Mouse (Mus musculus): Measurements from ENCODE around the gene 4930415O20Rik. TPM values are rescaled to one million over a fixed set of nuclear protein-coding genes. Genes with fewer than 3 reads are reported as not detected.

Gene 4930415O20Rik
- polyA plus RNA-seq, 2 experiments: not detected

DNA sequence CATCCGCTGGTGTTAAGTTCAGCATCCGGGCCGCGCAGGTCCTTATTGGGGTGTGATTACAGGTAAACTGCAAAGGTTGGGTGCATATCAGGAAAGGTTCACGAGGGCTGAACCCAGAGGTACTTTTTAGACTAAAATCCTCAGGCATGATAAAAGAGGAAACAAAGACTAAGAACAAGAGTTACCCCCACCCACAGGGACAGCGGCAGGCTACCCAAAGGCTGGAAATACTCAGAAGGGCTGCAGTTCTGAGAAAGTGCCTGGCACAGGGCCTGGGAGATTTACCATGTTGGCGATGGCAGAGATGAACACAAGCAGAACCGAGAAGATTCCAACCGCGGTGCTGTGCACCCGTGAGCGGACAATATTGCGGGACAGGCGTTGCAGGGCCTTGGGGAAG is 25.8 kb downstream of the 4930415O20Rik start:
- H3K9me3 ChIP-seq (ENCODE audit: control insufficient read depth, low read length): no peaks in the 10 kb centered on the region
- no peak overlapping the region for H3K9ac ChIP-seq (replicated peaks)
- ATAC-seq (ENCODE audit: insufficient read depth): no peak
- H3K27me3 ChIP-seq (ENCODE audit: control insufficient read depth, insufficient read depth, low read length): no peaks in the 10 kb centered on the region
- no peak overlapping the region for H3K4me3 ChIP-seq (ENCODE audit: insufficient read depth in 1 of 2, low read depth in 2 of 2, low read length in 2 of 2)
- WGBS (ENCODE audit: insufficient replicate concordance): 88% methylated on average over 14 of the region's 14 CpGs
- H3K36me3 ChIP-seq (replicated peaks; ENCODE audit: control insufficient read depth, insufficient read depth, low read depth): peaks cover 80% of the 10 kb centered on the region
- no peak for DNase-seq (ENCODE audit: low read depth in 3 of 3, low spot score in 3 of 3)
- H3K27ac ChIP-seq: no peak overlapping the region
- no peak for TF ChIP-seq CTCF (IDR thresholded peaks at IDR 0.05; ENCODE audit: low read depth)
- no peak for TF ChIP-seq EP300 (IDR thresholded peaks at IDR 0.05; ENCODE audit: low read depth)
- H3K4me2 ChIP-seq (ENCODE audit: low read depth): no peak overlapping the region
- H3K4me1 ChIP-seq (replicated peaks; ENCODE audit: control insufficient read depth in 2 of 2, insufficient read depth in 2 of 2, low read length in 1 of 2): peaks cover 6% of the 10 kb centered on the region in 2 experiments

DNA sequence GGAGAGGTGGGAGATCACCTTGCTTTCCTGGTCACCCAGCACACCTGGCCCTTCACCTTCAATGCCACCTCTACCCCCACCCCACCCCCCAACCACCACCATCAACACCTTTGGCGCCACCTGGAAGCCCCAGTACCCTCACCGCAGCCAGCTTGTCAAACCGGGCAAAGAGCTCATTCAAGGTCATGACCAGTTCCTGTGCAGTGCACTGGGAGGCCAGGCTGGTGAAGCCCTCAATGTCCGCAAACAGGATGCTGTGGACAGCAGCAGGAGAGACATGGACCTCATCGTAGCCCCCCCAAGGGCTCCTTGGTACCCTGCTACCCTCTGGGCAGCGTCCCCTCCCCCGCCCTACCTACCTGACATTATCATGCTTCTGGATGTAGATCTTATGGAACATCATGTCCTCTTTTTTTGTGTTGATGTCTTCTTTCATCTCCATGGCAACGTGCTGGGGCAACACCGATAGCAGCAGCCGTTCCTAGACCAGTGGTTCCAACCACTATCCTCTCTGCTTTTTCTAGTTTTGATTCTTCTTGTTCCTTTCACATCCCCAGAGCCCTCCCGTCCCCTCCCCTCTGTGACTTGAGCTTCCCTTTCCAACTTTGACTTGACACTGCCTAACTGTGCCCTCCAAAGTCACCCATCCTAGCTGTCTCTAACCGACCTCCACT is 29.4 kb downstream of the 4930415O20Rik start:
- Histone ChIP-seq H3K9ac (replicated peaks) (no peak overlapping the region), H3K9me3 (ENCODE audit: control insufficient read depth, low read length) (no peaks in the 10 kb centered on the region), H3K36me3 (replicated peaks; ENCODE audit: control insufficient read depth, insufficient read depth, low read depth) (peaks cover 59% of the 10 kb centered on the region), H3K27ac (no peak overlapping the region), H3K4me2 (ENCODE audit: low read depth) (no peak overlapping the region), H3K4me3 (ENCODE audit: insufficient read depth in 1 of 2, low read depth in 2 of 2, low read length in 2 of 2) (no peak overlapping the region), H3K27me3 (ENCODE audit: control insufficient read depth, insufficient read depth, low read length) (no peaks in the 10 kb centered on the region), H3K4me1 (replicated peaks; ENCODE audit: control insufficient read depth in 2 of 2, insufficient read depth in 2 of 2, low read length in 1 of 2) (peaks cover 27 to 36% of the 10 kb centered on the region in 2 experiments)
- ATAC-seq (ENCODE audit: insufficient read depth) (no peak), DNase-seq (ENCODE audit: low read depth in 3 of 3, low spot score in 3 of 3) (no peak)
- TF ChIP-seq EP300 (IDR thresholded peaks at IDR 0.05; ENCODE audit: low read depth) (no peak), CTCF (IDR thresholded peaks at IDR 0.05; ENCODE audit: low read depth) (no peak)
- 82% methylated on average over 12 of the region's 12 CpGs for WGBS (ENCODE audit: insufficient replicate concordance)

DNA sequence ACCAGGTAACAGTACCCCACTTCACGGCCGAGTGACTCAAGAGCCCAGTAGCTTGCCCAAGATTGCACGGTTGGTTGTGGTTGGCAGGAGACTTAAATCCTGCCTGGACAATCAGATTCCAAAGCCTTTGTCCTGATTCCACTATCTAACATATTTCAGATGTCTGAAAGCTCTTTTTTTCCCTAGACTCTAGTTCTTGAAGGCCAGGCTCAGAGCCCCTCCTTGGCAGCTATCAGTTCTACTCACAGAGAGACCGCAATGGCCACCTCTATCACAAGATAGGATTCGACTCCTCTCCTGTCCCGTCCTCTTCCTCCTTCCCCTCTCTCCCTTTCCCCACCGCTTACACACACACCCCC is 31.0 kb downstream of the 4930415O20Rik start:
- 32% methylated on average over 7 of the region's 7 CpGs for WGBS (ENCODE audit: insufficient replicate concordance)
- DNase-seq (ENCODE audit: low read depth in 3 of 3, low spot score in 3 of 3) (no peak), ATAC-seq (ENCODE audit: insufficient read depth) (peak; percentile 40)
- H3K9me3 ChIP-seq (ENCODE audit: control insufficient read depth, low read length): no peaks in the 10 kb centered on the region
- H3K4me3 ChIP-seq (ENCODE audit: insufficient read depth in 1 of 2, low read depth in 2 of 2, low read length in 2 of 2): peak overlapping the region; percentile 60 to 68
- H3K27me3 ChIP-seq (ENCODE audit: control insufficient read depth, insufficient read depth, low read length): no peaks in the 10 kb centered on the region
- H3K4me1 ChIP-seq (replicated peaks; ENCODE audit: control insufficient read depth in 2 of 2, insufficient read depth in 2 of 2, low read length in 1 of 2): peaks cover 39 to 51% of the 10 kb centered on the region in 2 experiments
- H3K36me3 ChIP-seq (replicated peaks; ENCODE audit: control insufficient read depth, insufficient read depth, low read depth): peaks cover 47% of the 10 kb centered on the region
- 0 out of 2 replicates have a peak, but pooled peaks have one; percentile 6 for TF ChIP-seq CTCF (IDR thresholded peaks at IDR 0.05; ENCODE audit: low read depth)
- TF ChIP-seq EP300 (IDR thresholded peaks at IDR 0.05; ENCODE audit: low read depth): no peak
- peak overlapping the region; percentile 89 for H3K27ac ChIP-seq
- peak overlapping the region; percentile 87 for H3K9ac ChIP-seq (replicated peaks)
- peak overlapping the region; percentile 90 for H3K4me2 ChIP-seq (ENCODE audit: low read depth)

DNA sequence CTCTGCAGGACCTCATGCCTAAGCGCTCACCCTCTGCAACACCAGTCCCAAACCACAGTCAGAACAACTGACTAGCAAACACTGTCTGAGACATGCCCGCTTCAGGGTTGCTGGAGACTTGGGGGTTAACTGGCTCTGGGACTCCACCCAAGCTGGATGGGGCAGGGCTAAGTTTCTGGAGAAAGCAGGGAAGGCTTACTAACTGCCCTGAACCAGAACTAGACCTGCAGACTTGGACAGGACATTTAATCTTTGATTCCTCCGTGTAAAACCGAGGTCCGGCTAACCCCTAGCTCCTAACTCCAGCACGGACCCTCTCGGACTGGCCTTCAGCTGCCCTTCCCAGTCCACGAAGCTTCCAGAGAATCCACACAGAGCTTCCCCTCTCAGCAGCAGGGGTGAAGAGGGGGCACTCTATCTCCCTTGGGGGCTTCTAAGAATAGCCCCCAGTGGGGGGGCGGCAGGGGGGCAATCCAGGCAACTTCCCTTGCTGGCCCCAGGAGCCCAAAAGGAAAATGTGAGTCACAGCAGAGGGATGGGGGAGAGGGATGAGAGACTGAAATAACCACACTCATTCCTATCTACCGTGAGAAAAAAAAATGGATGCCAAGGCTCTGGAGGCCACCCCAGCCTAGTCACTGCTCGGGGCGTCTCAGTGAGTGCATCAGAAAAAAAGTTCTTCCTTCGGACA is 31.5 kb downstream of the 4930415O20Rik start:
- Histone ChIP-seq H3K9me3 (ENCODE audit: control insufficient read depth, low read length) (no peaks in the 10 kb centered on the region), H3K4me3 (ENCODE audit: insufficient read depth in 1 of 2, low read depth in 2 of 2, low read length in 2 of 2) (peak overlapping the region; percentile 60 to 68), H3K4me1 (replicated peaks; ENCODE audit: control insufficient read depth in 2 of 2, insufficient read depth in 2 of 2, low read length in 1 of 2) (peaks cover 44 to 56% of the 10 kb centered on the region in 2 experiments), H3K4me2 (ENCODE audit: low read depth) (peak overlapping the region; percentile 90), H3K9ac (replicated peaks) (peak overlapping the region; percentile 87), H3K27ac (peak overlapping the region; percentile 89), H3K36me3 (replicated peaks; ENCODE audit: control insufficient read depth, insufficient read depth, low read depth) (peaks cover 43% of the 10 kb centered on the region), H3K27me3 (ENCODE audit: control insufficient read depth, insufficient read depth, low read length) (no peaks in the 10 kb centered on the region)
- TF ChIP-seq EP300 (IDR thresholded peaks at IDR 0.05; ENCODE audit: low read depth): no peak
- TF ChIP-seq CTCF (IDR thresholded peaks at IDR 0.05; ENCODE audit: low read depth): no peak
- ATAC-seq (ENCODE audit: insufficient read depth): peak; percentile 69
- DNase-seq (ENCODE audit: low read depth in 3 of 3, low spot score in 3 of 3): no peak
- WGBS (ENCODE audit: insufficient replicate concordance): 32% methylated on average over 13 of the region's 13 CpGs

DNA sequence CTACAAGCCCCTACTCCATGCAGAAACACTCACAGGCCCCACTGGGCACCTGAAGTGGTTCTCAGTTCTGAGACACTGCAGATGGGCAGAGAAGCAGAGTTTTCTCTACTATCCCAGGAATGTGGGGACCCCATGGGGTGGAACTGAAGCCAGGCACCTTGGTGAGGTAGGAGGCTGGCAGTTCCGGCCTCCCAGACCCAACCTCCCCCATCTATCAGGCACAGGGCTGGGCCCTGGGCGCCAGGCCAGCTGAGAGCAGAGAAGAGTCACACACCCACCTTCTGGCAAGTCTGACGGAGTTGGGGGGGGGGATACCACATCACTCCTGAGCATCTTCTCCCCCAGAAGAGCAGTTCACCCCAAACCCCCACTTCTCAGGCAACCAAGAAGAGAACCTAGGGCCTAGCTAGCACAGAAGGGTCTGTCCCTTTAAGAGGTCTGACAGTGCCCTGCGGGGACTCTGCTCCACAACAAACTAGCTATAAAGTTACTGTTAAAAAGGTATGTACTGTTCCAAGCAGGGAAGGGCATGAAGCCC is 32.2 kb downstream of the 4930415O20Rik start:
- Histone ChIP-seq H3K4me1 (replicated peaks; ENCODE audit: control insufficient read depth in 2 of 2, insufficient read depth in 2 of 2, low read length in 1 of 2) (peaks cover 51 to 63% of the 10 kb centered on the region in 2 experiments), H3K9me3 (ENCODE audit: control insufficient read depth, low read length) (no peaks in the 10 kb centered on the region), H3K4me2 (ENCODE audit: low read depth) (peak overlapping the region; percentile 90), H3K9ac (replicated peaks) (peak overlapping the region; percentile 87), H3K27me3 (ENCODE audit: control insufficient read depth, insufficient read depth, low read length) (no peaks in the 10 kb centered on the region), H3K4me3 (ENCODE audit: insufficient read depth in 1 of 2, low read depth in 2 of 2, low read length in 2 of 2) (peak overlapping the region; percentile 60 to 68), H3K36me3 (replicated peaks; ENCODE audit: control insufficient read depth, insufficient read depth, low read depth) (peaks cover 36% of the 10 kb centered on the region), H3K27ac (peak overlapping the region; percentile 89)
- TF ChIP-seq EP300 (IDR thresholded peaks at IDR 0.05; ENCODE audit: low read depth) (no peak), CTCF (IDR thresholded peaks at IDR 0.05; ENCODE audit: low read depth) (no peak)
- 20% methylated on average over 4 of the region's 4 CpGs for WGBS (ENCODE audit: insufficient replicate concordance)
- no peak for DNase-seq (ENCODE audit: low read depth in 3 of 3, low spot score in 3 of 3)
- ATAC-seq (ENCODE audit: insufficient read depth): no peak

Measured in liver, embryonic 14.5 days (tissue).